Mouse (Mus musculus) cerebellum, adult 2 months (tissue): ENCODE results near the gene Gm20605. TPM values are rescaled to one million over a fixed set of nuclear protein-coding genes. Genes with fewer than 3 reads are reported as not detected.

Source experiments
- DNase-seq, 2 experiments: peaks; one replicate each; pipeline ENCODE4 v3.0.0; 2021
- H3K27ac ChIP-seq: fragments of 200-500 bp; 2 replicates; pipeline ENCODE4 v1.5.1; 2012; ENCODE audit warnings: low read length, control low read depth, inconsistent platforms; ENCODE audit not compliant: insufficient read depth
- H3K27me3 ChIP-seq: fragments of 200-500 bp; 2 replicates; pipeline ENCODE4 v1.6.1; 2012; ENCODE audit warnings: inconsistent platforms, mild to moderate bottlenecking, low read length, moderate library complexity; ENCODE audit not compliant: control insufficient read depth, insufficient read depth
- H3K4me1 ChIP-seq: fragments of 200-500 bp; 2 replicates; pipeline ENCODE4 v1.6.1; 2011; ENCODE audit warnings: low read length; ENCODE audit not compliant: control insufficient read depth, insufficient read depth
- H3K4me3 ChIP-seq: fragments of 200-500 bp; replicated peaks from 2 replicates; pipeline ENCODE3; 2011; ENCODE audit warnings: mild to moderate bottlenecking, low read depth, low read length, control low read depth; ENCODE audit not compliant: insufficient read depth
- CTCF ChIP-seq: fragments of 200-500 bp; IDR thresholded peaks from 2 replicates; pipeline ENCODE4 v1.5.1; 2011; ENCODE audit warnings: low read depth, mild to moderate bottlenecking, control low read depth, low read length, moderate library complexity, borderline replicate concordance; ENCODE audit not compliant: insufficient read depth
- POLR2A ChIP-seq: fragments of 200-500 bp; IDR thresholded peaks from 2 replicates; pipeline ENCODE4 v1.6.1; 2011; ENCODE audit warnings: low read length, control low read depth, borderline replicate concordance; ENCODE audit not compliant: insufficient read depth
- WGBS: fragments of 180-500 bp; shearing (Covaris S2); methylation state at CpG from one replicate; pipeline ENCODE4 v1.1.7; 2018; 5-methylcytosine and 5-hydroxymethylcytosine counted together
- polyA plus RNA-seq: library from polyadenylated mRNA; depleted of rRNA; stranded (reverse); fragments of >200 nt; gene quantifications from 2 replicates; pipeline ENCODE4 v1.2.3, GENCODE M21; 2012

The Gm20605 gene
- polyA plus RNA-seq, 1 experiment = 9.9 TPM

DNA sequence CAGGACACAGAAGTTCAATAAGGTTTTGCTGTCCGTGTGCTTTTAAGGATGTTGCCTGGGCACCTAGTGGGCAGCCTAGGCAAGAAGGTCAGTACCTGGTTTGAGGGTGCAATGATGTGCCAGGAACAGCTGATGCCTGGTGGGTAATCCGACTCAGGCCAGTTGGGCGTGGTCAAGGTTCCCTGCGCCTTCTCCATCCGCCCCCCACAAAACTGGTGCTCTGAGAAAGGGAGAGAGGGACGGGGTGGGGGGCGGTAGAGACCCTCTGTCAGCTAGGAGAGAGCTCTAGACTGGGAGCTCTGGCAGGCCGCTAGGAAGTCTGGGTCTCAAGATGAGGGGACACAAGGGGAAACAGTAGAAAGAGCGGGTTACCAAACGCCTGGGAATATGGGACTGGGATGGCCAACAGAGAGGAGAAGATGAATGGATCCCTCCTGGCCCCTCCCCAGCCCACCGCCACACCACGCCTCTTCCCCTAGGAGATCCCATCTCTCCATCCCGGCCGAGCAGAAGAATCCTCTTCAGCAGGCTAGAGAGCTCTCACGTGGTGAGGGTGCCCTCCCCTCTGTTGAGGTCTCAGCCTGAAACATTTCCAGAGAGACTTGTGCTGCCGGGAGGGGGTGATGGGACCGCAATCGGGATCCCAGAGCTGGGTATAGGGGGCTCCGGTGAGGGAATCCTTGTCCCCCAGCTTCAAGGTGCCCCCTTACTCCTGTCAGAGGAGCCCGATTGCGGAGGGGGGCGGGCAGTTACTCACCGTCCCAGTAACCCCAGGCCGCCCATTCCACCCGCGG lies 20.9 kb upstream of the Gm20605 start:
- DNase-seq = no peak
- Histone ChIP-seq H3K4me1 (peaks cover 3% of the 10 kb centered on the region; the same call in 1 of the 2 replicates), H3K4me3 (no peak overlapping the region), H3K27me3 (no peaks in the 10 kb centered on the region), H3K27ac (no peak overlapping the region)
- TF ChIP-seq CTCF (no peak), POLR2A (no peak)
- 26% methylated on average over 26 of the region's 26 CpGs for WGBS

DNA sequence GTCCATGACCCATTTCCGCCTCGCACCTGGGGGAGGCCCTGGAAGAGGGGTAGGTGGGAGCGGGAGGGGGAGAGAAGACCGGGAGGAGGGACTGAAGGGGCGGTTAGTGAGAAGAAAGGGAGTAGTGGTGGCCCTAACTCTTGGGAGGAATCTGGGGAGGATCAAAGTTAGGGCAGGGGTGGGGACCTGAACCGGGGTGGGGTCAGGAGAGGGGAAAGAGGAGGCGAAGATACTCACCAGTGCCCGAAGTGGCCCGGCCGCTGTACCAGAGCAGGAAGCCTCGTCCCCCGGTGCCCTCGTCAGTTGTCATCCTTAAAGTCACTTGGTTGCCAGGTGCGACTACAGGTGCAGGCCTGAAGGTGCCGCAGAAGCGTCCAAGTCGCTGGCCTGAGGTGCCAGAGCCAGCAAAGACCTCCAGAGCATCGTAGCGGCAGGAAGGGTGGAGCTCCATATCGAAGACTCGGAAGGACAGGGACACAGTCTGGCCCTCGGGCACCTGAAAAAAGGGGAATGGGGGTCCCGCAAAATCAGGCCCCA lies 20.3 kb upstream of the Gm20605 start:
- no peak for DNase-seq
- Histone ChIP-seq H3K27ac (no peak overlapping the region), H3K4me3 (no peak overlapping the region), H3K27me3 (no peaks in the 10 kb centered on the region), H3K4me1 (peaks cover 3% of the 10 kb centered on the region; the same call in 1 of the 2 replicates)
- TF ChIP-seq POLR2A (no peak), CTCF (no peak)
- WGBS = 29% methylated on average over 22 of the region's 23 CpGs

DNA sequence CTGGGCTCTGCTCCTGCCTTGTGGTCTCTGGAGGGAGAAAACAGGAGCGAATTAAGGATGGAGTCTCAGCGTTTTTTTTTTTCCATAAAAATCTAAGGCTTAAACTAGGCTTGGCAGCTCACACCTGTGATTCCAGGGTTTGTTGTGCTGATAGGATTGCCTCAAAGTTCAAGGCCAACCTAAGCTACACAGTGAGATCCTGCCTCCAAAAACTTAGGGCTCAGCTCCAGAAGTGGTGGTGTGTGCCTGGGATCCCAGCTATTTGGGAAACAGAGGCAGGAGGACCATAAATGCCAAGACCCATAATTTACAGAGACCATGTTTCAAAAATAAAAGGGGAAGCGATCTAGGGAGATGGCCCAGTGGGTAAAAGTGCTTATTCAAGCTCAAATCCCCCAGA lies 19.7 kb upstream of the Gm20605 start:
- TF ChIP-seq POLR2A (no peak), CTCF (no peak)
- WGBS = 73% methylated on average over 3 of the region's 3 CpGs
- H3K27ac ChIP-seq = no peak overlapping the region
- H3K4me3 ChIP-seq = no peak overlapping the region
- H3K27me3 ChIP-seq = no peaks in the 10 kb centered on the region
- peaks cover 3% of the 10 kb centered on the region; the same call in 1 of the 2 replicates for H3K4me1 ChIP-seq
- DNase-seq = no peak

DNA sequence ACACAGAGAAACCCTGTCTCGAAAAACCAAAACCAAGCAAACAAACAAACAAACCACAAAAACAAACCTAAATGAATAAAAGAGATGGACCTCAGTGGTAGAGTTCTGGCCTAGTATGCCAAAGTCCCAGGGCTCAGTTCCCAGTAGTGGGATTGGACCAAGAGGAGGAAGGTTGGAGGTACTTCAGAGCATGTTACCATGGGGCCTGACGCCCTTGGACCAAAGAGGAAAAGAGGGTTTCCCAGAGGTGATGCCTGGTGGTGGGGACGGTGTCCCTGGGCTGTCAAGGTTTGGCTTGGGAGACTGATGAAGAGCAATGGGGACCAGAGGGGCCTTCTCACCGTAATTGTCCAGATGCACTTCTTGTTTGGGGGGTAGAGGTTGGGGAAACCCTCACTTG lies 18.9 kb upstream of the Gm20605 start:
- no peak overlapping the region for H3K27ac ChIP-seq
- H3K4me3 ChIP-seq = no peak overlapping the region
- no peaks in the 10 kb centered on the region for H3K27me3 ChIP-seq
- TF ChIP-seq POLR2A (no peak), CTCF (no peak)
- DNase-seq = no peak
- WGBS = 86% methylated on average over 4 of the region's 4 CpGs
- peaks cover 3% of the 10 kb centered on the region; the same call in 1 of the 2 replicates for H3K4me1 ChIP-seq

DNA sequence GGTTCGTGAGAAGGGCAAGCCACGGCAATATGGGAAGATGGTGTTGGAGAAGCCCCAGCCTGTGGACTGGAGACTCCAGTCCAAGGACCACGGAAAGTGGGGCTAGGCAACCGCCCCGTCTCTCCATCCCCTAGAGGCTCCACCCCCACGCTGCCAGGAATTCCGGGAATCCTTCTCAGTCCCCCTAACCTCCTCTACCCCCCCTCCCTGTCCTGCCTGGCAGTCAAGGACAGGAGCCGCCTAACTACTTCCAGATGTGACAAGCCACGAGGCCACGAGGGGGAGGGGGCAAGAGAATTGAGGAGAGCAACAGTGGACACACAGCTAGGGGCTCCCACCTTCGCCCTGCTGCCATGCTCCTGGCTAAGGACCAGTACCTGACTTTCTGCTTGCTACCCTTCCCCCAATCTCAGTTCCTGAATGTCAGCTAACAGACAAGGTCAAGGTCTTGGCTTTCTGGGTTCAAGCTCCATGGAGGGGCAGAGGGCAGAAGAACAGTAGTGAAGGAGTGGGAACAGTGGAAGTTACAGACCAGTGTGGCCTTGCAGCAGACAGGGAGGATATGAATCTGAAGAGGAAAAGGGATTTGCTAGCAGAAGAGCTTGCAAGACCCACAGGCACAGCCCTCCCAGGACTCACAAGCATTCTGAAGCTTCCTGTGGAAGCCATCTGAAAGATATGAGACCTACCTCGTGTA lies 18.3 kb upstream of the Gm20605 start:
- no peak for DNase-seq
- Histone ChIP-seq H3K4me3 (no peak overlapping the region), H3K4me1 (peaks cover 3% of the 10 kb centered on the region; the same call in 1 of the 2 replicates), H3K27me3 (no peaks in the 10 kb centered on the region), H3K27ac (no peak overlapping the region)
- TF ChIP-seq POLR2A (no peak), CTCF (no peak)
- WGBS = 25% methylated on average over 12 of the region's 12 CpGs

DNA sequence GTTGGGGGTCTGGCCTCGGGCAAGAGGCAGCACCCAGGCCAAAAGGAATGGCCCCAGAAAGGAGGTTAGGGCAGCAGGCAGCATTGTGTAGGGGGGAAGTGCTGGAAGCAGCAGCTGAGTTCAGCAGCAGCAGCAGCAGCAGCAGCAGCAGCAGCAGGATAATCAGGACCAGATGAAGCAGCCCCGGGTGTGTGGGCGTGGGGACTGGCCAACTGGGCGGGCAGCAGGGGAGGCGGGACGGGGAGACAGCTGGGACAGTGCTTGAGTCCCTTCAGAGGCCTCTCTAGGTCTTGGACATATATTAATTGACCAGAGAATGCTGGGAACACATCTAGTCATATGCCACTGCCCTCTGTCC lies 17.8 kb upstream of the Gm20605 start:
- 14% methylated on average over 6 of the region's 6 CpGs for WGBS
- no peak overlapping the region for H3K27ac ChIP-seq
- H3K4me1 ChIP-seq = peaks cover 3% of the 10 kb centered on the region; the same call in 1 of the 2 replicates
- no peak for DNase-seq
- H3K27me3 ChIP-seq = no peaks in the 10 kb centered on the region
- no peak overlapping the region for H3K4me3 ChIP-seq
- TF ChIP-seq POLR2A (no peak), CTCF (no peak)

DNA sequence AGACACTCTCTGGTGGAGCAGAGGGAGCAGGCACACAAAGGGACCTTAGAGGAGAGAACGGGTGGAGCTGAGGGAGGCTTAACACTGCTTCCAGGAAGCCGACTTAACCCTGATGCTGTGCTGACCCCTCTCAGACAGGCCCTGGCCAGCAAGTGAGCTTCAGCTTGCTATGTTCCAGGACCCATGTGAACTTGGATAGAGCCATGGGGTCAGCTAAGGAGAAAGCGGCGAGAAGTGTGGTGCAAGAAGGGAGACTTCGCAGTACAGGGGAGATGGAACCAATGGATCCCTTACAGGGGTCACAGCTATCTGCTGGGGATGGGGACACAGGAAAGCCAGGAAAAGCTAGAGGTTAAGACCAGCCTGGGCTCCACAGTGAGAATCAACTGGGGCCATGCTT lies 15.9 kb upstream of the Gm20605 start:
- Histone ChIP-seq H3K4me1 (0 out of 2 replicates have a peak, but pooled peaks cover 2% of the 10 kb centered on the region), H3K27me3 (no peaks in the 10 kb centered on the region), H3K4me3 (no peak overlapping the region), H3K27ac (no peak overlapping the region)
- DNase-seq = no peak
- 71% methylated on average over 5 of the region's 5 CpGs for WGBS
- TF ChIP-seq POLR2A (no peak), CTCF (no peak)
